10 mouse cellular contexts compared by ENCODE assay signal in the genomic region with DNA sequence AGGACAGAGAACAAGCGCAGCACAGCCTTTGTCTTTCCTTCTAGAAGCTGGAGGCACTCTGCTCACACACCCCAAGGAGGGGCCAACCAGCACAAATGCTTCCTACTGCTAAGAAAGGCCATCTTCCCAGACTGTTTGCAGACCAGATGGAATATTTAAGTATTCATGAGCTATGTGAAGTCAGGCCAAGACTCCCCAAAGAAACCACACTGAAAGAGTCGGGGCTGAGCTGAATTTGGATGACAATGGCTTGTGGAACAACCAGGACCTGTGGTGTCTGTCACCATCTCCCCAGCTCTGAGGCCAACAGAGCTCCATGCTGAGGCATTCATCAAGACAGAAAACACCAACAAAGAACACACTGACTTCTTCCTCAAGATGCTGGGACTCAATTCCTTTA.
DNase-seq lines count a peak whose midpoint lies in the region; ATAC-seq lines count a peak whose summit lies in the region.
"Had no signal": no experiment of that assay in that cellular context is flagged by ENCODE, and none has a peak within 500 bp of the region (broad histone marks: within the 10 kb centered on the region; RNA-seq: fewer than 3 reads in every experiment).

No protein-coding gene starts in this region.

- no peak overlapping the region for H3K4me3 ChIP-seq in kidney, embryonic 16.5 days (ENCODE audit: low read length)
- no peak overlapping the region for H3K4me3 ChIP-seq in hindbrain, embryonic 15.5 days
- no peak overlapping the region for H3K4me3 ChIP-seq in neural tube, embryonic 14.5 days (ENCODE audit: low read depth, low read length)
- H3K4me3 ChIP-seq: lung, embryonic 15.5 days had no signal

- DNase-seq in kidney, adult 18-20 months, result no peak
- DNase-seq in brain, embryonic 18.5 days (ENCODE audit: low read depth, low spot score), result peak; percentile 72
- DNase-seq in adrenal gland, postnatal 10 days, result no peak
- DNase-seq in cerebellum, postnatal 25 days, result no peak
- no peak for DNase-seq in heart, adult 8-10 months (ENCODE audit: low spot score)
- DNase-seq: adrenal gland, postnatal 25 days had no signal

- H3K36me3 ChIP-seq in kidney, embryonic 16.5 days (ENCODE audit: insufficient read depth, low read length), result peaks cover 33% of the 10 kb centered on the region
- peaks cover 72% of the 10 kb centered on the region for H3K36me3 ChIP-seq in hindbrain, embryonic 15.5 days
- peaks cover 49% of the 10 kb centered on the region for H3K36me3 ChIP-seq in neural tube, embryonic 14.5 days (ENCODE audit: control insufficient read depth, insufficient read depth, low read length)

- 0 out of 2 replicates have a peak, but pooled peaks have one; percentile 23 for ATAC-seq in kidney, embryonic 16.5 days (ENCODE audit: low FRiP score, low TSS enrichment)
- ATAC-seq in hindbrain, embryonic 15.5 days (ENCODE audit: low FRiP score, low read depth), result peak; percentile 85
- ATAC-seq in neural tube, embryonic 14.5 days (ENCODE audit: low read depth), result peak; percentile 21; the same call in 1 of the 2 replicates

- no peaks in the 10 kb centered on the region for H3K27me3 ChIP-seq in kidney, embryonic 16.5 days (ENCODE audit: insufficient read depth, low read length)
- H3K27me3 ChIP-seq in hindbrain, embryonic 15.5 days, result no peaks in the 10 kb centered on the region
- H3K27me3 ChIP-seq in neural tube, embryonic 14.5 days (ENCODE audit: control insufficient read depth, insufficient read depth, low read length), result no peaks in the 10 kb centered on the region
- H3K27me3 ChIP-seq: lung, embryonic 15.5 days had no signal

- no peak overlapping the region; the same call in 1 of the 2 replicates for H3K27ac ChIP-seq in kidney, embryonic 16.5 days (ENCODE audit: low read length)
- H3K27ac ChIP-seq in hindbrain, embryonic 15.5 days (replicated peaks), result peak overlapping the region; percentile 40; the same call in 1 of the 2 replicates
- no peak overlapping the region for H3K27ac ChIP-seq in neural tube, embryonic 14.5 days (ENCODE audit: low read depth, low read length)
- H3K27ac ChIP-seq: lung, embryonic 15.5 days had no signal

- no peak overlapping the region for H3K4me2 ChIP-seq in kidney, embryonic 16.5 days (replicated peaks; ENCODE audit: low read depth, low read length)
- H3K4me2 ChIP-seq in hindbrain, embryonic 15.5 days, result no peak overlapping the region
- H3K4me2 ChIP-seq in neural tube, embryonic 14.5 days (ENCODE audit: low read depth, low read length), result no peak overlapping the region
- H3K4me2 ChIP-seq: lung, embryonic 15.5 days had no signal

- H3K9me3 ChIP-seq in kidney, embryonic 16.5 days (ENCODE audit: low read length), result no peaks in the 10 kb centered on the region
- no peaks in the 10 kb centered on the region for H3K9me3 ChIP-seq in hindbrain, embryonic 15.5 days
- H3K9me3 ChIP-seq in neural tube, embryonic 14.5 days (ENCODE audit: control insufficient read depth, low read length), result no peaks in the 10 kb centered on the region
- H3K9me3 ChIP-seq: lung, embryonic 15.5 days had no signal

- H3K9ac ChIP-seq in kidney, embryonic 16.5 days (replicated peaks; ENCODE audit: low read length), result no peak overlapping the region
- no peak overlapping the region for H3K9ac ChIP-seq in hindbrain, embryonic 15.5 days
- H3K9ac ChIP-seq in neural tube, embryonic 14.5 days (replicated peaks; ENCODE audit: low read depth, low read length), result no peak overlapping the region
- H3K9ac ChIP-seq: lung, embryonic 15.5 days had no signal

- WGBS in kidney, embryonic 16.5 days, result 69% methylated on average over 2 of the region's 2 CpGs
- 16% methylated on average over 2 of the region's 2 CpGs for WGBS in hindbrain, embryonic 15.5 days
- 26% methylated on average over 2 of the region's 2 CpGs for WGBS in neural tube, embryonic 14.5 days

- H3K4me1 ChIP-seq in kidney, embryonic 16.5 days (ENCODE audit: insufficient read depth, low read length), result no peaks in the 10 kb centered on the region
- H3K4me1 ChIP-seq in hindbrain, embryonic 15.5 days (replicated peaks), result no peaks in the 10 kb centered on the region
- no peaks in the 10 kb centered on the region for H3K4me1 ChIP-seq in neural tube, embryonic 14.5 days (ENCODE audit: control insufficient read depth, insufficient read depth, low read length)
- H3K4me1 ChIP-seq: lung, embryonic 15.5 days had no signal

Comparison
In these comparisons a context has a peak if more than half of its experiments do, and no peak if none do; other contexts are left out.
1. ATAC-seq: peak in every context shown above with its lines; median percentile 85 in hindbrain, embryonic 15.5 days; 23 in kidney, embryonic 16.5 days; 21 in neural tube, embryonic 14.5 days.